Mouse (Mus musculus) R1 (cell line): Measurements from ENCODE around the gene Tada2b.

Experiments
- DNase-seq: peaks from one replicate; pipeline ENCODE4 v3.0.0-alpha.2; 2018; ENCODE audit warnings: low read depth, low spot score

Tada2b gene

DNA sequence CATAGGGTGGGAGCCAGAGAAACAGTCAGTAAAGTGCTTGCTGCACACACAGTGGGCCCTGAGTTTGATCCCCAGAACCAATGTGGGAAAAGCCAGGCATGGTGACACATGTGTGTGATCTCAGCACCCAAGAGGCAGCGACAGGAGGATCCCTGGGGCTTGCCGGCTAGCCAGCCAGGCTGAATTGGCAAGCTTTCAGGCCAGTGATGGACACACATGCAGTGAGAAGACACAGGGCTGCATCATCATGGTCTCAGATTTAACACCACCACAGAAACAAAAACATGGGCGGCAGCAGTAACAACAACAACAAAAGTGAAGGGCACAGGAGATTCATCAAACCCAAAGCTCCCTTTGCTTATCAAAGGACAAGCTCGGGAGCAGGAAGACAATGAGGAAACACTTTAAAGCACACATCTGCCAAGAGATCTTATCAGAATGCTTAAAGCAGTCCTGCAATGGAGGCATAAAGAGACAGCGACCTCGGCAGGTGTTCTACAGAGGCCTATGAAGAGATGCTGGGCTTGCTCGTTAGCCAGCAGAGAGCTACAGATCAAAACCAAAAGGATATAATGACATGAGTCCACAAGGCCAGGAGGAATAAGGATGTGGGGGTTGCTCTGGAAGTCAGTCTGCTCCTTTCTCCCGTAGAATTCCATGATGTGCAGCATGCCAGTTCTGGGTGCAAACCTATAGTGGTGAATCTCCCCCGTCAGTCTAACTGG, 37.8 kb downstream of the Tada2b start:
- DNase-seq = no peak

DNA sequence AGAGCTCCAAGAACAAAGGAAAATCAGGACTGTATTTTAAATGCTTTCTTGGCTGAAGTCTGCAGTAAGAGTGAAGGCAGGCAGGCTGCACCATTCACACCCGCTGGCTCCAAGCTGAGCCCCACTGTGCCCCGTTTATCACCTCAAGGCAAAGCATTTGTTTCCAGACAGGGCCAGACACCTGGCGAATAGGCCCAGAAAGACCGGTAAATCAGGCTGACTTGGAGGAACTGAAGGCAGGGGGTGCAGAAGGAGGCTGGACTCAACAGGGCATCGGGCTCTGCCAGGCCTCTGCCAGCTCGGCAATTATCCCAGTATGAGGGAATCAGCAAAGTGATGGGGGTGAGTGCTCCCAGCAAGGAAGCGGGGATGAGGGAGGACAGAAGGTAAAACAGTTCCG, 39.1 kb downstream of the Tada2b start:
- no peak for DNase-seq

DNA sequence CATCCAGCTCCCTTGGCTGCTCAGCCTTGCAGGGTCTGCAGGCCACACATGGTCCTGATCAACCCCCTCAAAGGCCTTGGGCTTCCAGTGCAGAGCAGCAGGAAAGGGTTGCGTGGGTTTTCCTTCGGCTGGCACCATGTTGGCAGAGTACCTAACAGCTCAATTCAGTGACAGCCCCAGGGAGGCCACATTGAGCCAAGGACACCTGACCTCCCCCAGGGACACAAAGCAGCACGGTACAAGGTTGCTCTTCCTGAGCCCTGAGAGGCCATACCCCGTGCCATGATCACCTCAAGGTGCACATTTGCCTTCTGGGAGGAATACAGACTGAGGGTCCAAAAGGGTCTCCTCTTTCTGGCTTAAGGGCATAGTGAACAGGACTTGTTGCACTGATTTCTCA, 39.5 kb downstream of the Tada2b start:
- DNase-seq = no peak

DNA sequence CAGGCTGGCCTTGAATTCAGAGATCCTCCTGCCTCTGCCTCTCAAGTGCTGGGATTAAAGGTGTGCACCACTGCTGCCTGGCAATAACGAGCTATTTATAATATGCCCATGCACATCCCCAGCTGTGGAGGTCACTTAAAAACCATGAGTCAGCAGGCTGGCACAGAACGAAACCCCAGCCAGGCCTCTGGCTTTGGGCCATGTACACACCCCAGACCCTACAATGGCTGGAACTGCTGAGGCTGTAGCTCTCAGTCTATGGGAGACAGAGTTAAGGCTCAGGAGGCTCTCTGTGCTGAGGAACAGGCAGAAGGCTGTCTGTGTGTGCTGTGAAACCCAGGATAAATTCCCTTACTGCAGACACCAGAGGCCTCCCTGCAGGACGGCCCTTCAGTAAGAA, 43.3 kb downstream of the Tada2b start:
- DNase-seq = no peak

DNA sequence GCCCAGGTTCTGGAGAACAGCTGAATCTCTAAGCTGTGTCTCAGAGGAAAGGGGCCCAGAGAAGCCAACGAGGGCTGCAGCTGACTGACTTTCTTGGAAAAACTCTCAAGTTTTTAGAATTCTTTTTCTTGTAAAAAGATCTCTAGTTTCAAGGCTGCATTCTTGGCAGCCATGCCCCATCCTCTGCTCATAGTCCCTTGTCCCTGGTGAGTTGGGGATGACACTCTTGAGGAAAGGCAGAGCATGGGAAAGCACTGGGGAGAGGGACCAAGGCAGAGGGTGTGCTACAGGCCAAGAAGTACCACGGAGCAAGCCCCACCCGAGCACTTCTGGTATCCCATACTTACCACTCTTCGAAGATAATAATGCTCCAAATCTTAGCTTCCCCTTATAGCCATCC, 47.2 kb downstream of the Tada2b start:
- no peak for DNase-seq

DNA sequence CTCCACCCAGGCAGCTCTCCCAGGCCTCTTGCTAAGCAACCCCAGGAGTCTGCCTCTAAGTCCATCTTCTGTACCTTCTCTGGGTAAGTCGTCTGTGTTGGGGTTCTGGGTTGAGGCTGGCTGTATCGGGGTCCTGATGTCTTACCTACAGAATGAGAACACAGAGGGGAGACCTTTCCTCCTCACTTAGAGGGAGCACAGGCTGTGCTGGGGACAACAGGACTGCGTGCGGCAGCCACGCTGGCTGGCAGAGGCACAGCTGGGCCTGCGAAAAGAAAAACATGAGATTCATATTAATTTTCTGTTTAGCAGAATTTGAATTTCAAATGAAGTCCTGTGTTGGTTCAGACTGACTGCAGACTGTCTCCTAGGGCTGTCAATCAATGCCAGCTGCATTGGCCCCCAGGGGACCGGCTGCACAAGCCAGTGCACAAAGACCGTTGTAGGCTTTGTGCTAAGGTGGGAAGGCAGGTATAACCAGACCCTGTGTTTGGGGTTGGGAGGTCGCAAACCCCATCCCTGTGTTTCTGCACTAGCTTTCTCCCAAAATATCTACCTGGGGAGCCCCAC, 49.6 kb downstream of the Tada2b start:
- no peak for DNase-seq

DNA sequence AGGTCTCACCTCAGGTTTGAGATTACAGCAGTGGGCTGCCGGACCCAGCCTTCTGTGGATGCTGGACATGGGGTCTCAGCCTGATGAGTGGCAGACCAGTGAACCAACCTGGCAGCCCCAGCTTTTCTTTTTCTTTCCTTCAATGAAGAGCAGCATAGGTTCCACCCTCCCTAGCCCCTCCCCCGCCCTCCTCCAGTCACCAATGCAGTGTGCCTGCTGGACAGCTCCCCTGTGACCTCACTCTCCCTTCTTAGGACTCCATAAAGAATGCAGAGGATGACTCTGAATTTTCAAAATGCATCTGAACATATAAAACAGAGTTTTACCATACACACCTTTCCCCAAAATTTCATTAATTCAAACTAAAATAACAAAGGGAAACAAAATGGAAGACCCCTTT, 52.4 kb downstream of the Tada2b start:
- peak; percentile 22 for DNase-seq

DNA sequence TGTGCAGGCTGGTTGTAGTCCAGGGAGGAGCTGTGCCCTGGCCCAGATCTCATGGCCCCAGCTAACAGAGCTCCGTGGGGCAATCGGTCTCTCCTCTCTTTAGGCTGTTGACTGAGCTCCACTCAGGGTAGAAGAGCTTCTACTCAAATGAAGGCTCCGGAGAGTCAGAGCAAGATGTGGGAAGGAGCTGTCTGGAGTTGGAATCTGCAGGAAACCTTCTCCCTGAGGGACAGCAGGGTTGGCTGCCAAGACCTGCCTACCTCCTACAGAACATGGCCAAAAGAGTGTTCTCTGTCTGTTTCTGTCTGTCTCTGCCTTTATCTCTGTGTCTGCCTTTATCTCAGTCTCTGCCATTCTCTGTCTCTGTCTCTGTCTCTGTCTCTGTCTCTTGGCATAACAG, 54.5 kb downstream of the Tada2b start:
- no peak for DNase-seq

DNA sequence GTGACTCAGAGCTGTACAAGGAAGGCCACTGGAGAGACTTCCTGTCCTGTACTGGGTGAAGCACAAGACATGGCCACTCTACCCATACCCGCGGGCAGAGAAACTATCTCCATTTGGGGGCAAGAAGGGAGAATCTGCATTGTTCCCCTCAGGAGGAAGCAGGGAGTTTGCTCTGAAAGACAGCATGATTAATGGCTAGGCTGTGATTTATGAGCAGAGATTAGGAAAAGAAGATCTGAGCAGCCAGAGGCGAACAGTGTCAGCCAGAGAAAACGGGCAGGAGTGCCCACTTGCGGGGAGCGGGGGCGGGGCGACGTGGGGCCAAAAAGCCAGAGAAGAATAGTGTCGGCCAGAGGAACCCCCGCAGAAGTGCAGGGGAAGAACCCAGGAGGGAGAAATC, 56.3 kb downstream of the Tada2b start:
- no peak for DNase-seq

GRCm38 (mm10) chr5:36426404-36426803, 57.7 kb downstream of the Tada2b start:
- no peak for DNase-seq

DNA sequence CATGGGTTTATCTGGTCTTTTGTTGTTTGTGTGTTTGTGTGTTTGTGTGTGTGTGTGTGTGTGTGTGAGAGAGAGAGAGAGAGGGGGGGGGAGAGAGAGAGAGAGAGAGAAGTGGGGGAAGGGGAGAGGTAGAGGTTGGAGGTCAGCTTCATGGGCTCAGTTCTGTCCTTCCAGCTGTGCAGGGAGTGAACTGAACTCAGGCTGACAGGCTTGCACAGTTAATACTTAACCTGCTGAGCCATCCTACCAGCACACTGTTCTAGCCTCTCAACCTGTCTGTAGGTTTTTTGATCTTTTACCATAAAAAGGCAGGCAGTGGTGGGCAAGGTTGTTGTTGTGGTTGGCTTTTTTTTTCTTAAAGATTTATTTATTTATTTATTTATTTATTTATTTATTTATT, 59.4 kb downstream of the Tada2b start:
- DNase-seq = no peak
